Mouse (Mus musculus): ENCODE data around the gene Gm7102.
"Not testable (repeated sequence)": the region's sequence is repeated elsewhere in the genome, so short reads cannot be mapped to it uniquely, and the experiment has no call there.

The Gm7102 gene

GRCm38 (mm10) chr19:61175756-61176324 lies at the start of gene Gm7102:
Gm7102 (minus strand) TSS chr19:61176309.
- no peak for DNase-seq (ENCODE audit: low read depth, low spot score)

DNA sequence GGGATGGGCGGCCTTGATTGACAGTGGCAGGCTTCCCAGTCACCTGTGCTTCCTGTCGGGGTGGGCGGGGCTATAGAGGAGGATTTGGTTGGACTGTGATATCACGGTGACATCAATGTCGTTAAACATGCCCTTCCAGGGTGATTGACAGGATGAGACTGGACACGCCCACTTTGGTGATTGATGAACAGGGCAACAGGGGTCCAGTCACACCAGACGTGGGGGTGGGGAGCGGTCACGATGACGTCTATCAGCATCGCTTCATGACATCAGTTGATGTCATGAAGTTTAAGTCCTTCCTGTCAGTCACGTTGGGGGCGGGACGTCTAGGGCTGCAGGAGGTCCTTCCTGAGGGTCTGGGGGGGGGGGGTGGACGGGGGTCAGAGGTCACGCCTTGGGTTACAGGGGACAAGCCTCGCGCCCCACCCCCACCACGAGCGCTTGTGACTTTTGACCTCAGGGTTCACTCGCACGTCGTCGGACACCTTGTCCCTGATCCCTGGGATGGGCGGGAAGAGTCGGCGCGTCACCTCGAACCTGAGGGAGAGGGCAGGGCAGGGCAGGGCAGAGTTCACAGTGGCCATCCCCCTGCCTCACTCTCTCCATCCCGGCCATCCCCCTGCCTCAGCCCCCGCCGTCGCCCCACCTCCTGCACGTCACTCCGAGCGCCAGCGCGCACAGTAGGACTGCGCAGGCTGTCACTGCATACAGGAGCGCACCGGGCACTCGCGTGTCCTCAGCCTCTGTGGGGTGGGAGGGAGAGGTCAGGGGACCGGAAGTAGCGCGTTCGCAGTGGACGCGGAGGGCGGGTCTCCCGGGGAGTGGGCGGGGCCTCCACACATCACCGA lies 48.8 kb upstream of the Gm7102 start:
- peak; percentile 48 for DNase-seq (ENCODE audit: low read depth, low spot score)

DNA sequence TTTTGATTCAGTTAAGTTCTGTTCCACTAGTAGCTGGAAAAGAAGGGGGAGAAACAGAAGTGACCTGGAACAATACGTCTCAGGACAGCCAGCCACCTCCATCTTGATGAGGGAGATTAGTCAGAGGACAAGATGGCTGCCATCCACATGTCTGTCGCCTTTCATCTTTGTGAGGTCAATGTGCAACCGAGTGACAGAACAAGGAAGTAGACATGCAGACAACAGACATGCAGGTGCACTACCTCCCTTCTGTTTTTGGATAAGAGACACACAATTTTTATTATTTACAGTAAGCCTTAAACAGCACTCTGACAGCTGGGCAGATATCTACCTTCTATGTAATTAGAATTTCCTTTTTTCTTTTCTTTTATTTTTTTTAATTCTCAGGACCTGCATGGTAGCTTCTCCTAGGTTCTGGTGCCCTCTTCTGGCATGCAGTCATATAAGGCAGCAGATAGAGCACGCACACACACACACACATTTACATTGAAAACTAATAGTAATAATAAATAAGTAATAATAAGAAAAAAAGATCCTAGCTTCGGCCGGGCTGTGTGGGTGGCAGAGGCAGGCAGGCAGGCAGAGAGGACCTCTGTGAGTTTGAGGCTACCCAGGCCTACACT lies 47.7 kb upstream of the Gm7102 start:
- DNase-seq (ENCODE audit: low read depth, low spot score) = peak; percentile 57

DNA sequence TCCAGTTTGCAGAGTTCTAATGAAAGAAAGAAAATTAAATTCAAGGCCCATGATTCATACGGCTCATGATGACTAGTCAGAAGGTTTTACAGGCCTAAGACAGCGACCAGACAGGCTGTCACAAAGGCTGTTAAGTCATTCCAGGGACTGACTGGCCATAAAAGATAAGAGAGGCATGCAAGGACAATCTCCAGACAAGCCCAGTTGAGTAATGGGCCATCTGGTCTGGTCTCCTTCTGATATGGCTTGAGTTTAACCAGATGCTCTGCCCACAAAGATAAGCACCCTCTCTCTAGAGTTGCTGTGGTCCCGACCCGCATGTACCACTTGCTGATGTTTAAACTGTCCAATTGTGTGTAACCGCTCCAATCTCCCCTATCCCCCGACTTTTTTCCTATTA lies 31.4 kb upstream of the Gm7102 start:
- not testable (repeated sequence) for DNase-seq (ENCODE audit: low read depth, low spot score)

DNA sequence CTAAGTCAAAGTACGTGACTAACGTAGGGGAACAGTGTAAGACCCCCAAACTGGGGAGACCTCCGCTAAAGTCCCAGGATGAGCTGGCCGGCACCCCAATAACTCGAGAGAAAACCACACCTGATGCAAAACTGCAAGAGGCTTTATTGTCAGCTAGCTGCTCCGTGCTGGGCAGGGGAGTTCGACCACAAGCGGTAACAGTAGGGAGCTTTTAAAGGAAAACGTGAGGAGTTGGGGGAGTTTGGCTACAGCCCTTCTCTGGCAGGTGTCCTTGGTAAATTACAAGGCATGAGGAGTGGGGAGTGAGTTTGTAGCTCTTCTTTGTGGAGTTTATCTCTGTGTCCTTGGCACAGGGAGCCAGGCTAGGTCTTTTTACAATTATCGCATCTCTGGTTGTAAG lies 23.7 kb upstream of the Gm7102 start:
- DNase-seq (ENCODE audit: low read depth, low spot score) = peak; percentile 45

DNA sequence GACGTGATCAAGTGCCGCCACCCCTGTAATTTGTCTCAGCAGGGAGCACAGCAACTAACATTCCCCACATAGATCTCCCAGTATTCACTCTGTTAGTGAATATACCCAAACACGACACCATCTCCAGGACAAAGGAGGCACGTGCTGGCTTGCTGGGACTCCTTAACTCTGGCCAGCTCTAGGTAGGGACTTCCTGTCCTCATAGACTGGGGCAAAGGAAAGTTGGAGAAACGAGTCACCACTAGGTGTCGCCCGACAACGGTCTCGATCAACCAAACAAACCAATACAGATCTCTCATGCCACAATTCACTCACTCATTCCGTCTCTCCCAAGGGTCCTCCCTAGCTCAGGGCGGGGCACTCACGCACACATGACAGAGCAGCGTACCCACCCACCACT lies 23.2 kb upstream of the Gm7102 start:
- DNase-seq (ENCODE audit: low read depth, low spot score) = peak; percentile 92

- DNase-seq (ENCODE audit: low read depth, low spot score) = not testable (repeated sequence)
Measured at GRCm38 (mm10) chr19:61183590-61183989, 7.5 kb upstream of the Gm7102 start, which contains the start of gene Gm6020. Gm6020 (plus strand) TSS chr19:61183890.

DNA sequence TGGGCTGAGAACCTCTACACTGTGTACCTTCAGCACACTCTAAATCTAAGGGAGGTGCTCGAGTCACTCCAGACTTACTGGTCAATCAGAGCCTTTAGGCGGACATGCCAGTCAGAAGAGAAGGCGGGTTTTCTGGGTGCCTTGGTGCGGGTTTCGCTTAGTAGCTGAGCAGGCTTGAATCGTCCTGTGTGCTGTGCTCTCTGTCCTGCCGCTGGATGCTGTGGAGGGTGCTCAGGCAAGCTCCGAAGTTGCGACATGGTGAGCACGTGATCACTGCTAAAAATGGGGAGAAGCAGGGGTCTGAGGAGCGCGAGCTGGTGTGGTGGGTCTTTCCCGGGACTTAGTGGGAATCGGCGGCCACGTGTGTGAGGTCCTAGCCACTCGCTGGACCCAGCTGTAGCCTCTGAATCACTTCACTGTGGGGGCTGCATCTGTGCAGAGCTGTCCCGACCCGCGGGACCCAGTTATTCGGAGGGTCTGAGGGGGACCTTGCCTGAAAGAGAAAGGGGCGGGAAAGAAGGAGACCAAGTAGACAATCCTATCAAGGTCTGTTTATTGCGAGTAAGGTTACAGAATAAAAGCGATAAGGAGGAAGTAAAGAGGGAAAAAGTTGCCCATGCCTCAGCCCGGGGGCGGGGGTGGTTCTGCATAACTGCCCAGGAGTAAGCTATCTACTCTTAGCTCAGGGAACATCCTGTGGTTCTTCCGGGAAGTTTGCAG lies 24.2 kb downstream of the Gm7102 start:
- DNase-seq (ENCODE audit: low read depth, low spot score) = peak; percentile 28

DNA sequence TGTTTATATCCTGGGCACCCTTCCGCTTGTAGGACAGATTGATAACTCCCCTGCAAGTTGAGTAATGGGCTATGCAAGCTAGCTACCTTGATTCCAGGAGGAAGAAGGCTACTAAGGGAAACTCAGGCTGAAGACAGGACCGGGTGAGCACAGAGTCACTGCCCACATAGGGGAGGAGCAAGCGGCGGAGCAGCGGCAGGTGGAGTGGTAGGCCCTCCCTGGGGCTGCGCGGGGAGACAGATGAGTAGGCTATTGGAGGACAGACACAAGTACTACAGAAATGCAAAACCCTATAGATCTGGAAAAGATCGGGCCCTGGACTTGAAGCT lies 24.8 kb downstream of the Gm7102 start:
- peak; percentile 70 for DNase-seq (ENCODE audit: low read depth, low spot score)

DNA sequence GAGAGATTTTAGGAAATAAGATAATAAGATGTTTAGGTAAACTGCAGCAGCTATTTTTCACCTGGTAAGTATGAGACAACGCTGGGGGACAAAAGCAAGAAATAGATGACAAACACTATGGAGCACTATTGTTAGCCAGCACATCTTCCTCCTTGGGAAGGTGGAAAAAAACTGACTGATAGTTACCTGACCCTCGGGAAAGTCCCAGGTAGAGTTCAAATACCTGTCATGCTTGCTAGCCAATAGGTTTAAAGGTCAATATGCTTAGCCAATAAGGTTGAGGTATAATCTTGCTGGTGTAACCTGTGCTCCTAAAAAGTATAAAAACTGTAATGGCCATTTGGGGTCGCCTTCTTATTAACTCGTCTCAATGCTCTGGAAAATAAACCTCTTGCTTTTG lies 34.8 kb downstream of the Gm7102 start:
- DNase-seq (ENCODE audit: low read depth, low spot score) = peak; percentile 14

DNA sequence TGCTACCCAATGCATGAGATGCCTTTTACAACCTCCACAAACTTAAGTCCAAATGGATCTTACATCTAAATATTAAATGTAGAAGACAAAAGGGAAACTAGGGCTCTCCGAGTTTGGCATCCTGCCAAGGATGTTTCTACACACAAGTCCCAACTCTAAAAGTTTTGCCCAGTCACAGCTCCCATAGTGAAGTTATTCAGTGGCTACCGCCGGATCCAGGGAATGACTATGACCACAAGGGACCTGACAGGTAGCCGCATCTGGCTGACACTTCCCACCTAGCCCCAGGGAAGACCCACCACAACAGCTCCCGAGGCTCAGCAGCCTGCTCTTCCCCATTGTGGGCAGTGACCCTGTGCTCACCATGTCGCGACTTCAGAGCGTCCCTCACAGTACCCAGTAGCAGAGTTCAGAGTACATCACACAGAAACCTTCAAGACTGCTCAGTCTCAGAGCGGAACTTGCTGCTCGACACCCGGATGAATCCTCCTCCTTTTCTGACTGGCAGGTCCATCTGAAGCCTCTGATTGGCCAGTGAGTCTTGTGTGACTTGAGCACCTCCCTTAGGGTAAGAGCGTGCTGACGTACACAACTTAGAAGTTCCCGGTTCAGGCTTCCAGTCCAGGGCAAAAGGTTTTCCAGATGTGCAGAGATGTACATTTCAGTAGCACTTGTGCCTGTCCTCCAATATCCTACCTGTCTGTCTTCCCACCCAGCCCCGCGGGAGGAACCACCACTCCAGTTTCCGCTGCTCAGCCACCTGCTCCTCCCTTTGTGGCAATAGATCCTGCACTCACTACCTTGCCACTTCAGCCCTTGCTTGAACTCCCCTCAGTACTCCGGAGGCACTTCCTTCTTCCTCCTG lies 35.5 kb downstream of the Gm7102 start, which contains the start of gene Zfp950:
Gene Zfp950 (minus strand): TSS at position 499 of the 865 bp plus-strand sequence.
- DNase-seq (ENCODE audit: low read depth, low spot score) = peak; percentile 92

GRCm38 (mm10) chr19:61138655-61139054 lies 37.5 kb downstream of the Gm7102 start:
- DNase-seq (ENCODE audit: low read depth, low spot score) = no peak

GRCm38 (mm10) chr19:61131096-61131495 lies 45.0 kb downstream of the Gm7102 start:
- no peak for DNase-seq (ENCODE audit: low read depth, low spot score)
